Mouse (Mus musculus) heart, postnatal 0 days (tissue): ENCODE measurements around the gene Irx1. TPM values are rescaled to one million over a fixed set of nuclear protein-coding genes. Genes with fewer than 3 reads are reported as not detected.

Experiments
- ATAC-seq: fragments of 200-750 bp; cut with Nextera tagmentation; 2 replicates; pipeline ENCODE4 v1.8.0; 2017; ENCODE audit warnings: low read depth, moderate number of reproducible peaks, moderate library complexity; ENCODE audit not compliant: insufficient read depth
- DNase-seq: peaks from one replicate; pipeline ENCODE4 v3.0.0-alpha.2; 2016; ENCODE audit warnings: low spot score
- H3K27ac ChIP-seq: fragments of 300-500 bp; sonication (generic); 2 replicates; pipeline ENCODE4 v1.5.1; 2014; ENCODE audit warnings: low read depth, mild to moderate bottlenecking
- H3K27me3 ChIP-seq: fragments of 300-500 bp; sonication (generic); 2 replicates; pipeline ENCODE4 v1.6.1; 2014; ENCODE audit warnings: low read length, mixed read lengths; ENCODE audit not compliant: control insufficient read depth, insufficient read depth
- H3K36me3 ChIP-seq: fragments of 300-500 bp; sonication (generic); replicated peaks from 2 replicates; pipeline ENCODE4 v1.6.1; 2014; ENCODE audit warnings: low read length, mixed read lengths; ENCODE audit not compliant: control insufficient read depth, insufficient read depth
- H3K4me1 ChIP-seq: fragments of 300-500 bp; sonication (generic); 2 replicates; pipeline ENCODE4 v1.6.1; 2014; ENCODE audit warnings: antibody characterized with exemption; ENCODE audit not compliant: control insufficient read depth, insufficient read depth
- H3K4me2 ChIP-seq: fragments of 300-500 bp; sonication (generic); 2 replicates; pipeline ENCODE4 v1.6.1; 2014; ENCODE audit warnings: low read depth, mild to moderate bottlenecking, low read length, moderate library complexity
- H3K4me3 ChIP-seq: fragments of 300-500 bp; sonication (generic); 2 replicates; pipeline ENCODE4 v1.5.1; 2014; ENCODE audit warnings: low read depth, low read length
- H3K9ac ChIP-seq: fragments of 300-500 bp; sonication (generic); replicated peaks from 2 replicates; pipeline ENCODE4 v1.6.1; 2014; ENCODE audit warnings: low read depth, low read length, mixed read lengths
- H3K9me3 ChIP-seq: fragments of 300-500 bp; sonication (generic); replicated peaks from 2 replicates; pipeline ENCODE4 v1.6.1; 2016; ENCODE audit warnings: low read length; ENCODE audit not compliant: control insufficient read depth
- CTCF ChIP-seq: IDR thresholded peaks from 2 replicates; pipeline ENCODE4 v1.5.1; 2016; ENCODE audit warnings: antibody characterized with exemption, control low read depth, low read depth
- EP300 ChIP-seq: IDR thresholded peaks from 2 replicates; pipeline ENCODE4 v1.6.1; 2016; ENCODE audit warnings: antibody characterized with exemption, low read depth
- WGBS: fragments of 180-500 bp; shearing (Covaris S2); extraction: QIAGEN DNeasy Blood & Tissue Kit; methylation state at CpG from one replicate; pipeline ENCODE4 v1.1.7; 2014; 5-methylcytosine and 5-hydroxymethylcytosine counted together
- polyA plus RNA-seq: library from polyadenylated mRNA; unstranded; fragments of >200 nt; fragmentation: Nextera tagmentation; extraction: Ambion mirVana; gene quantifications from 2 replicates; pipeline ENCODE4 v1.2.1, GENCODE M21; 2015
- total RNA-seq: library from RNA; depleted of rRNA; stranded (reverse); fragments of >200 nt; gene quantifications from 2 replicates; pipeline ENCODE4 v1.2.3, GENCODE M21; 2014; ENCODE audit warnings: low replicate concordance; rRNA removed

Irx1 gene
- 21.4 and 26.1 TPM in 2 replicates for total RNA-seq
- 1.4 and 1.5 TPM in 2 replicates for polyA plus RNA-seq

DNA sequence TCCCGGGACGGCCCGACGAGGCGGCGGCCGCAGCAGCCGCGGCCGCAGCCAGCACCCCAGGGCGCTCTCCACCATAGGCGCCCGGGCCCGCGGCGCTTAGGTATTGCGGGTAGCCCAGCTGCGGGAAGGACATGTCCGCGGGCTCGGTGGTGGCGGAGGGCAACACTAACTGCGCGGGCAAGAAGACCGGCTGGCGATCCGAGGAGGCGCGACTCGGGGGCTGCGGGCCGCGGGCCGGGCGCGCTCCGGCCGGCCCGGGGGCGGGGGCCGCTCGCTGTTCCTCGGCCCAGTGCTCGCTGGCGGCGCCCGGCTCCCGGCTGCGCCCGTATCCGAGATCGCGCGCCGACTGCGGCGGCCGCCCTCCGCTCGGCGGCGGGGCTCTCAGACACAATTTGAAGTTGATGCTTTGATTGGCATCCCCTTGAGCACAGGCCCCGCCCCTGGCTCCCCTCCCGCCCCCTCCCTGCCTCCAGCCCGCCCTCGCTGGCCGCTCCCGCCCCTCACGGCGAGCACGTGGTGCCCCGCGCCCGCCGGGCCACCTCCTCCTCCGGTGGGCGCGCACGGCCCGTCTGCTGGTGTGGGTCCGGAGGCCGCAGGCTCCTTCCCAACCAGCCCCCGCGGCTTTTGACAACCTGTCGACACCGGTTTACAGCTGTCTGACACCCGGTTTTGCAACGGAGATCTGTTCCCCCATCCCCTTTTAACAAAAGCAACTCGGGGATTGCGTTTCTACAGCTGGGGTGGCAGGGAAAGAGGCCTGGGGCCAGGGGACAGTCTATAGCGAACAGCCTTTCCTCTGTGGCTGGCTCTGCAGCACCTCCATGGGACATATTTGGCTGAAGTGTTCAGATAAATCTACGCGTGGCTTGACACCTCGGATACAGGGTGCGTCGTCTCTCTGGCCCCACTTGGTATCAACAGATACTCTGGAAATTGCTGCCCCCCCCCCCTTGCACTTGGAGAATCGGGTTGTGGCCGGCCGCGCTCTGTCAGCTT, at the start of gene Irx1:
Gene Irx1 (minus strand): TSS at position 368 of the 996 bp plus-strand sequence.
- Histone ChIP-seq H3K4me2 (peak within 1 kb of the TSS; percentile 69), H3K4me3 (peak within 1 kb of the TSS; percentile 68), H3K9me3 (no peaks in the 10 kb centered on the region), H3K36me3 (no peaks in the 10 kb centered on the region), H3K27ac (peak within 1 kb of the TSS; percentile 80), H3K4me1 (0 out of 2 replicates have a peak, but pooled peaks cover 2% of the 10 kb centered on the region), H3K27me3 (peaks cover 100% of the 10 kb centered on the region), H3K9ac (peak within 1 kb of the TSS; percentile 79)
- TF ChIP-seq EP300 (no peak), CTCF (no peak)
- under 1% methylated on average over 64 of the region's 100 CpGs for WGBS
- peak; percentile 78 for ATAC-seq
- DNase-seq: peak; percentile 26

DNA sequence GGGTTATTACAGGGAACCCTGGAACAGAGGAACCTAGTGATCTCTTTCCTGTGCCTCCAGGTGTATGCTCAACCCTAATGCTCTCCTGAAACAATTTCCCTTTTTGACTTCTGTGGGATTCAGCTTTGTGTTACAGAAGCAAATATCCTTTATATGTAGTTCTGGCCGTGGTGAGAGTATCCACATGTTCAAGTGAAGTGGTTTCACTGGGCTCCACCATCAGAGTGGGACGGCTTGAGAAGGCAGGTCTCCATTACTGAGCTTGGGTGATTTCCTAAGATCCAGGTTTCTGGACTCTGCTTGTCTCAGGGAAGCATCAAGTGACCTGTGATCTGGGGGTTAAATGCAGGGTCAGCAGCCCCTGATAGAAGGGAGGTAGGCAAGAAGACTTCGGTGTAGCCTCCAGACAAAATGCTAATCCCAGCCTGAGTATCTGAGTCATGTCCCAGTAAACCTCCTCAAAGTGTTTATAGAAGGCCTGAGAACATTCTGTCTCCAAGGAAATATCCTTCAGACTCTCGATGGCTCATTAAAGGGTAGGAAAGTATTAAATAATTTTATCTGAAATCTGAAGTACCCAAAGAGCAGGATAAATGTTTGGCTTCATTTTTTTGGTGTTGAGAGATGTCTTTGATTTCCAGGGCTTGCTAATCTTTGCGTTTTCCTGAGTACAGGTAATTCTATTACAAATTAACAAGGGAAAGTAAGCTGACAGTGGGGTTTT, 16.6 kb upstream of the Irx1 start:
- no peak overlapping the region for H3K9ac ChIP-seq
- no peaks in the 10 kb centered on the region for H3K27me3 ChIP-seq
- H3K4me1 ChIP-seq: no peaks in the 10 kb centered on the region
- WGBS: 62% methylated on average over 5 of the region's 5 CpGs
- H3K27ac ChIP-seq: no peak overlapping the region
- no peaks in the 10 kb centered on the region for H3K9me3 ChIP-seq
- no peaks in the 10 kb centered on the region for H3K36me3 ChIP-seq
- no peak for TF ChIP-seq EP300
- no peak for TF ChIP-seq CTCF
- H3K4me2 ChIP-seq: no peak overlapping the region
- H3K4me3 ChIP-seq: no peak overlapping the region
- ATAC-seq: no peak
- DNase-seq: no peak

DNA sequence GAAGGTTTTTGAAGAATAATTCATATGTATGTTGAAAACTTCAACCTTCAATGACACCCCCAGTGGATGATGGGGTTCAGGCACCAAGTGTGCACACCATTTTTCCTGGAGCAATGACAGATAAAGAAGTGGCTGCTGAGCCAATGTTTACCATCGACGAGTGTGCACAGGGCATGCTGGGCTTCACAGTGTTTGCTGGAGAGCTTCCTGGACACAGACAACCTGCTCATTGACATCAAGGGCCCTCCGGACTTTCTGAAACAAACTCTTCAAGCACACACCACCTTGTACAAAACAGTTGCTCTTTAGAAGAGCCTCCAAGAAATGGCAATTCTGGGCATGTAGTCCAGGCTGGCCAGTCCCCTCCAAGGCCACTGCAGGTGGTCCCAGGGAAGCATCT, 12.2 kb upstream of the Irx1 start:
- peaks cover 12% of the 10 kb centered on the region; the same call in 1 of the 2 replicates for H3K27me3 ChIP-seq
- H3K9me3 ChIP-seq: no peaks in the 10 kb centered on the region
- H3K36me3 ChIP-seq: no peaks in the 10 kb centered on the region
- no peaks in the 10 kb centered on the region for H3K4me1 ChIP-seq
- H3K9ac ChIP-seq: no peak overlapping the region
- no peak overlapping the region for H3K4me2 ChIP-seq
- TF ChIP-seq CTCF (no peak), EP300 (no peak)
- H3K27ac ChIP-seq: no peak overlapping the region
- 65% methylated on average over 3 of the region's 3 CpGs for WGBS
- H3K4me3 ChIP-seq: no peak overlapping the region
- DNase-seq (no peak), ATAC-seq (no peak)

DNA sequence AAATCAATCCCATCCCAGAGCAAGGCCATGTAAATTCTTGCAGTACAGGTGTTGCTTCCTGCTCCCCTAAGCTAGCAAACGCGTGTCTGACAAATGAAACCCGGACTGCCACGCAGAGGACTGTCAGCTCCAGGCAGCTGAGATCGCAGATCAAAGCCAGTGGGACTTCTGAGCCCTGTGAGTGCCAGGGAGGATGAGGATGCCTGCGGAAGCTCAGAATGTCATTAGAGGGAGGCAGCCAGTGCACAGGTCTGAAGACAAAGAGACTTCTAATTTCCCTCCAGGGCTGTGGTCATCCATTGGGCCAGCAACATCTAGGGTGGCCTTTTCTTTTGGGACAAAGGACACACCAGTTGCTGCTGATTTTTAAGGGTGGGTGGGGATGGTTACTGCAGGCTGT, 4.8 kb upstream of the Irx1 start:
- Histone ChIP-seq H3K36me3 (no peaks in the 10 kb centered on the region), H3K9me3 (no peaks in the 10 kb centered on the region), H3K4me2 (peak overlapping the region; percentile 36), H3K4me3 (peak overlapping the region; percentile 19), H3K27ac (no peak overlapping the region), H3K27me3 (peaks cover 85% of the 10 kb centered on the region), H3K9ac (no peak overlapping the region), H3K4me1 (no peaks in the 10 kb centered on the region)
- no peak for DNase-seq
- WGBS: 2% methylated on average over 6 of the region's 6 CpGs
- no peak for ATAC-seq
- TF ChIP-seq CTCF (no peak), EP300 (no peak)

DNA sequence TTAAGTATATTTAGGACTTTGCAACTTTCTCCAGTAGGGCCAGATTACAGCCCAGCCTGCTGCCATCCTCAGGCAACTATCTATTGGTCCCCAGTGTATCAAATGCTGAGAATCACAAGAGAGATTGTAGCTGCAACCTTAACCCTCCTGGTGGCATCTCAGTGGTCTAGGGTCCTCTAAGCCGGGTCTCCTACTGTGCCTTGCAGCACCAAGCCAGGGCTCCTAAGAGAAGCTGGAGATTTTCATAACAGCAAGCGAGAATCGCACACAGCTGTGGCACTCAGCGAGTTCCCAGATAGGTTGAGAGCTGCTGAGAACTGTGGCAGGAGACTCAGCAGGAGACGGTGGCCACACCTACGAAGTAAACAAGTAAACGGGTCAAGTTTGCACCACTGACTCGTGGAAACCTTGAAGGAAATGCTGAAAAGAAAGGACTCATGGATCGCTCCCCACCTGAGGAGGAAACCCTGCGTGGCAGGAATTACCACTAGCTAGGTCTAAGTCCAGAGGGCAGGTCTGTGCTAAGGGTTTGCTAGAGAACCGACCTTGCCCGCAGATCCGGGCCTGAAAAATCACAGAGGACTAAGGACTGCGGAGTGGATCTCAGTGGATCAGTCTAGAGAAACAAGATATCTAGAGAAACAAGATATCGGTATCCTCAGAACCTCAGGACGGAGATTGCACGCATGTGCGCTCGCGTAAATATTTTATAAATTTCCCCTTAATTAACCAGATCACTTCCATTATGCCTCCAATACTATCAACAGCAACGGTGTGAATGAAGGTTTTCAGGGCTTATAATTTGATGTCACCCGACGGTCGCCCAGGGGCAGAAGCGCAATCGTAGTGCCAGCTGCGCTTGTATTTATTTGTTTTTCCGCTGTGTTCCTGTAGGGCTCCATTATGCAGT, 4.1 kb upstream of the Irx1 start:
- Histone ChIP-seq H3K9me3 (no peaks in the 10 kb centered on the region), H3K4me3 (peak overlapping the region; percentile 19), H3K4me2 (peak overlapping the region; percentile 36), H3K27ac (no peak overlapping the region), H3K4me1 (0 out of 2 replicates have a peak, but pooled peaks cover 2% of the 10 kb centered on the region), H3K27me3 (peaks cover 92% of the 10 kb centered on the region), H3K36me3 (no peaks in the 10 kb centered on the region), H3K9ac (no peak overlapping the region)
- DNase-seq: no peak
- 6% methylated on average over 28 of the region's 28 CpGs for WGBS
- ATAC-seq: no peak
- TF ChIP-seq CTCF: no peak
- TF ChIP-seq EP300: no peak
